Mouse (Mus musculus) gastrocnemius, postnatal 10 days (tissue): ENCODE data around the gene Sufu. TPM values are rescaled to one million over a fixed set of nuclear protein-coding genes. Genes with fewer than 3 reads are reported as not detected.

Experiments
- DNase-seq: peaks from one replicate; pipeline ENCODE4 v3.0.0; 2021; ENCODE audit warnings: mixed read lengths
- total RNA-seq, 2 experiments: library from RNA; stranded (reverse); gene quantifications; 2 replicates each; pipeline ENCODE4 v1.2.3; 2021

Gene Sufu
- total RNA-seq, 2 experiments from 2014 or later = 11.8 to 14.2 TPM

- DNase-seq = no peak
Measured at GRCm38 (mm10) chr19:46466160-46466559, 69.5 kb downstream of the Sufu start.

GRCm38 (mm10) chr19:46467051-46467503 lies 70.4 kb downstream of the Sufu start:
- no peak for DNase-seq

DNA sequence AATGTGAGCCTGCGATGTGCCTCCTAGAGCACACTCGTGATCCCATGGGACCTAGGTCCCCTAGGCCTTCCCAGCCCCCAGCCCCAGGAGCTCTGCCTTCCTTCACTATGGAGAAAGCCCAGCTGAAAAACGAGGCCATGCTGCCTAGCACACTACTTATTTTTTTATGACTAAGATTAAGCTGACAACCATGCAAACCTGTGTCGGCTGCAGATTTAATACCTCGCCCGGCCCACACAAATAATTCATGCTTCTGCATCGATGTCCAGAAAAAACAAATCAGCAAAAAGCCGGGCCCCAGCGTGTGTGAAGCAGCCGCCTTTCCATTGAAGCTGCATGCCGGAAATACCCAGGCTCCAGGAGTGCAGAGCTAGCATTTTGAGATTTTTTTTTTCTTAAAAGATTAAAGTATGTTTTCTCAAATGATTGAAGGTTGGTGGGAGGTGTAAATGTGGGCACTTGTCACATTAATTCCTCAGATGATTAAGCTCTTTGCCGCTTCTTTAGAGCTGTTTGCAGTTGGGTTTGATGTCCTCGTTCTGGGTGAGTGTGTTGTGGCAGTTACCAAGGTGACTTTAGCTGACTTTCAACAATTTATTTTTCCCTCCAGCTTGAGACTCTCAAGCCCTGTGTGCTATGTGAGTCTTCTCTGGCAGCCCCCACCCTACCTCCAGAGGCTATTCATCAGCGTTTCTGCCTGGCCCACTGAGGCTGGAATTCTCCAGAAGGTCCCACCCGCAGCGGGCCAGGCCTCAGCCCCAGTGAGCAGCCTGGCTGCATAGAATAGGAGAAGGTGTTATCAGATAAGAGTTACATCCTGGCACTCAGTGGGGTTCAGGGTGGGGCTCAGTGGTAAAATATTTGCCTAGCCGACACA lies 73.9 kb downstream of the Sufu start:
- no peak for DNase-seq

DNA sequence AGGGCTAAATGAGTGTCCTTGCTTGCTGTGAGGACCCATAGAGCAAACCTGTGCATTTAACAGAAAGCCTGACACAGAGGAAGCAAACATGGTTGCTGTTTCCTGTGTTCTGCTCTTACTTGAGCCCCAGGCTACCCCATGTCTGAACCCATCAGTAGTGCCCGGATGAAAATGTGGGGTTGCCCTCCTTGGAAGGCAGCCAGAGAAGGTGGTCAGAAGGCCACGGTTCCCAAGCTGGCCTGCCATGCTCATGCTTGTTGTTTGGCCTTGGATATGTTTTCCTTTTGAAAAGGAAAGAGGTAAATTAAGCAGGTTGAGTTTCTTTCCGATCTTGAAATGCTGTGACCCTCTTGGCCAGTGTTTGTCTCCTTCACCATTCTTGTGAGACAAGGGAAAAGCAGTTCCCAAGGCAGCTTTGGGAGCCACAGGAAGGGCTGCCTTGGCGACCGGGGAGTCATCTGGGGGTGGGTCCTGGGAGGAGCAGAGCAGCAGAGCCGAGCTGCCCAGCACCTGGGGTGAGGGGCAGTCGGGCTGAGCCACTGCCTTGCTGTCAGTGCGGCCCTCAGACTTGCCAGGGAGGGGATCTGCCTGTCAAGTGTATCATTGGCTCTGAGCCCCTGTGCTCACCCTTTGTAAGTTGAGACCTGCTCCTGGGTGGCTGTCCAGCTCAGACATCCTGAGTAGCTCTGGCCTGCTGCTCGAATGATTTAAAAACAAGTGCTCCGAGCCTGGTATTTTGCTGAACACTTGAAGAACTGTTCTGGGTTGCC lies 74.8 kb downstream of the Sufu start:
- DNase-seq = no peak

- peak; percentile 28 for DNase-seq
Measured at GRCm38 (mm10) chr19:46477432-46477845, 80.7 kb downstream of the Sufu start.

- DNase-seq = peak; percentile 61
Measured at GRCm38 (mm10) chr19:46478242-46478641, 81.5 kb downstream of the Sufu start.

- DNase-seq = peak; percentile 45
Measured at GRCm38 (mm10) chr19:46478826-46479225, 82.1 kb downstream of the Sufu start.

- no peak for DNase-seq
Measured at GRCm38 (mm10) chr19:46479306-46480075, 82.8 kb downstream of the Sufu start.

GRCm38 (mm10) chr19:46480624-46481345 lies 84.1 kb downstream of the Sufu start:
- no peak for DNase-seq

DNA sequence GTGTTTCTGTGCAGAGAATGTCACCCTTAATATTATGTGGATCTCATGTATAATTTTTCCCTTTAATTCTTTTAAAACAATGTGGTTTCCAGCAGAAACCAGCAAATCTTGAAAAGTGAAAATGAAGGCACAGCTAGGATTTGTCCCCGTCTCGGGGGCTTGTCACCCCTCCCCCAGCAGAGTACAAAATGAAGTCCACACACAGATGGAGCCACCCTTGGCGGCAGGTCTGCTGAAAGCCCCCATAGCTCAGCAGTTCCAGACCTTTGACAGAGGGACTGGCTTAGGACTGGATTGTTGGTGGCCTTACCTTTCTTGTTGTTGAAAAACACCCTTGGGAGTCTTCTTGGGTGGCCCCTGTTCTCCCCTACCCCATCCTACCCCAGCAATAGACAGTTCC lies 84.7 kb downstream of the Sufu start:
- no peak for DNase-seq

DNA sequence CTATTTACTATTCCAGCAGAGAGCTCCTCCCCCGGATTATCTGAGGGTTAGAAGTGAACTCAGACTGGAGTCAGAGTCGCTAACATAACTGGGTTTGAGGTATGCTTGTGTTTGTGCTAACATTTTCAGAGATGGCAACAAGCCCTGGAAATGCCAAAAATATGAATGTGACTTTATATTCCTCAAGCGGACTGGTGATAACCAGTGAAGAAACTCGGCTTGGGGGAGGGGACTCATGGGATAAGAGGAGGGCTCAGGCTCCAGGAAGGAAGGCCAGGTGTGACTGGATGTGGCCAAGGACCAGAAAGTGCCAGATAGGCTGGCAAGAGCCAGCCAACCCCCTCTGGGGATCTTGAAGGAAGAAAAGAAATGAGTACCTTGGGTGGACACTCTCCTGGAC lies 85.1 kb downstream of the Sufu start:
- DNase-seq = no peak

GRCm38 (mm10) chr19:46482896-46483516 lies 86.3 kb downstream of the Sufu start:
- DNase-seq = no peak

- DNase-seq = peak; percentile 43
Measured at GRCm38 (mm10) chr19:46483701-46484328, 87.1 kb downstream of the Sufu start.

DNA sequence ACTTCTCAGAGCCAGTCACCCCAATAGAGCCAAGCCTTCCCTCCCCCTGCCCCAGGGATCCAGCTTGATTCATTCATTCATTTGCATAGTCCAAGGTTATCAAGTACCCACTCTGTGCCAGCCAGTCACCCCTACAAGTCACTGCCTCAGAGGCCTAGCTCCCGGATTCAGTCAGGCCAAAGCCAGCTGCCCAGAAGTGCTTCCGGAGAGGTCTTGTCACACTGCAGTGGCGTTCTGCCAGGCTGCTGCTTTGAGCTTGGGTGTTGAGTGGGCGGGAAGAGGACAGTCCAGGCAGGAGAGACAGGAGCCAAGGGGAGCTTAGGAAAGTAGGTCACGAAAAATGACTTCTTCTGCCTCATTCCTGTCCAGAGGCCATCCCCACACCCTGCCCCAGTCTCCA lies 87.8 kb downstream of the Sufu start:
- peak; percentile 78 for DNase-seq

DNA sequence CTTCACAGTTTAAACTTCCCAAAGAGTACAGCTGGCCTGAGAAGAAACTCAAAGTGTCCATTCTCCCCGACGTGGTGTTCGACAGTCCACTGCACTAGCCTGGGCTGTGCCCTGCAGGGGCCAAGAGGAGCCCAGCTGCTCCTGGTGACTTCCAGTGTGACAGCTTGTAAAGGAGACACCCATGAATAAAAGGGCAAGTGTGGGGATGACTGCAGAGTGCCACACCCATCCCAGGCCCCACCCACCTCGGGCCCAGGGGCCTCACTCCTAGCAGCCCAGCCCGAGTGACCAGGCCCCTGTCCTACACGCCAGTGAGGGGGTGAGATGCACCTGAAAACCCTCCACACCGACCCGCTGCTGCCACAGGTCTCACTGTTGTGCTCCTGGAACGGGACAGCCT lies 89.2 kb downstream of the Sufu start:
- no peak for DNase-seq

- DNase-seq = no peak
Measured at GRCm38 (mm10) chr19:46486709-46487108, 90.0 kb downstream of the Sufu start.

- DNase-seq = no peak
Measured at GRCm38 (mm10) chr19:46489448-46489847, 92.8 kb downstream of the Sufu start.

DNA sequence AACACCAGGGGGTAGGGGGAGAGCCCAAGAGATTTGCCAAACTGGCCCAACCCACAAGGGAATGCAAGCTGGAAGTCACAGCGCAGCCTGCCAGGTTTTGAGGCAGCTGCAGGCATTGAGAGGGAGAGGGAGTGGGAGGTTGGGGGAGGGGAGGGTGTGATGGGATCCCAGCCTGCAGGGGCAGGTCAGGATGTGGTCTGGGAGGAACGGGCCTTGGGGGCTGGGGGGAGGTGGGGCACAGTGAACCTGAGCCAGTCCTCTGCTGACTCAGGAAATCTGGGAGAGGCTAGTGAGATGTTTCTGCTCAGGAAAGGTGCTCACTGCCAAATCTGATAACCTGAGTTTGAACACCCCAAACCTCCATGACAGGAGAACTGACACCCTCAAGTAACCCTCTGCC lies 93.9 kb downstream of the Sufu start:
- peak; percentile 49 for DNase-seq

- DNase-seq = no peak
Measured at GRCm38 (mm10) chr19:46495136-46495535, 98.4 kb downstream of the Sufu start.

DNA sequence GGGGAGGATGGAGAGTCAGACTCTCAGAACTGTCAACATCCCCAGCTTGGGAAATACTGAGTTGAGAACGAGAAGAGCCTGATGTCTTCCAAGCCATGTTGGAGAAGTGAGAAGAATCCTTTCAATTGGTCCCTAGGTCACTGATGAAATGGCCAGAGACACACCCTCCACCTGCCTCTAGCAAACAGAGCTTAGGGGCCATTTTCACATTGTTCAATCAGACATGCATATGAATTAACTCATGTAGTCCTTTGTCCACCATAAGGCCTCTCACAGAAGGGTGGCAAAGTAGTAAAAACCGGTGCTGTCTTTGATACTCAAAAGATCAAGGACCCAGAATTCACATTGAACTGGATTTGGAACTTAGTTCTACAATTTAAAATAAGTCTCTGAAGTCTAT lies 100.5 kb downstream of the Sufu start:
- DNase-seq = no peak

GRCm38 (mm10) chr19:46499539-46499835 lies 102.8 kb downstream of the Sufu start:
- DNase-seq = no peak
